Mouse (Mus musculus) embryonic facial prominence, embryonic 14.5 days (tissue): Measurements from ENCODE around the gene Qser1. TPM values are rescaled to one million over a fixed set of nuclear protein-coding genes. Genes with fewer than 3 reads are reported as not detected.

Experiments
- ATAC-seq: fragments of 200-750 bp; cut with Nextera tagmentation; 2 replicates; pipeline ENCODE4 v1.8.0; 2017; ENCODE audit warnings: low read depth, moderate number of reproducible peaks, moderate TSS enrichment
- DNase-seq: peaks from one replicate; pipeline ENCODE4 v3.0.0-alpha.2; 2015; ENCODE audit warnings: low spot score
- H3K27ac ChIP-seq: fragments of 300-500 bp; sonication (generic); replicated peaks from 2 replicates; pipeline ENCODE4 v1.5.1; 2014; ENCODE audit warnings: low read depth, mild to moderate bottlenecking, low read length, moderate library complexity
- H3K27me3 ChIP-seq: fragments of 300-500 bp; sonication (generic); replicated peaks from 2 replicates; pipeline ENCODE4 v1.6.1; 2014; ENCODE audit warnings: low read length; ENCODE audit not compliant: control insufficient read depth, insufficient read depth
- H3K36me3 ChIP-seq: fragments of 300-500 bp; sonication (generic); 2 replicates; pipeline ENCODE4 v1.6.1; 2014; ENCODE audit warnings: low read length, mixed read lengths; ENCODE audit not compliant: control insufficient read depth, insufficient read depth
- H3K4me1 ChIP-seq: fragments of 300-500 bp; sonication (generic); 2 replicates; pipeline ENCODE4 v1.6.1; 2014; ENCODE audit warnings: antibody characterized with exemption, low read length; ENCODE audit not compliant: control insufficient read depth, insufficient read depth
- H3K4me2 ChIP-seq: fragments of 300-500 bp; sonication (generic); 2 replicates; pipeline ENCODE4 v1.6.1; 2014; ENCODE audit warnings: low read depth, mild to moderate bottlenecking, low read length, moderate library complexity, mixed read lengths
- H3K4me3 ChIP-seq: fragments of 300-500 bp; sonication (generic); 2 replicates; pipeline ENCODE4 v1.5.1; 2014; ENCODE audit warnings: low read depth, mild to moderate bottlenecking, low read length
- H3K9ac ChIP-seq: fragments of 300-500 bp; sonication (generic); 2 replicates; pipeline ENCODE4 v1.6.1; 2014; ENCODE audit warnings: low read depth, mild to moderate bottlenecking, low read length, moderate library complexity, mixed read lengths
- H3K9me3 ChIP-seq: fragments of 300-500 bp; sonication (generic); 2 replicates; pipeline ENCODE4 v1.6.1; 2016; ENCODE audit warnings: low read length; ENCODE audit not compliant: control insufficient read depth
- WGBS: fragments of 180-500 bp; shearing (Covaris S2); extraction: QIAGEN DNeasy Blood & Tissue Kit; methylation state at CpG from one replicate; pipeline ENCODE4 v1.1.7; 2014; 5-methylcytosine and 5-hydroxymethylcytosine counted together
- polyA plus RNA-seq: library from polyadenylated mRNA; unstranded; fragments of >200 nt; fragmentation: Nextera tagmentation; extraction: Ambion mirVana; gene quantifications from 2 replicates; pipeline ENCODE4 v1.2.1, GENCODE M21; 2014

Gene Qser1
- polyA plus RNA-seq, 1 experiment from 2014 or later: 15.6 TPM

GRCm38 (mm10) chr2:104732562-104733256, 83.9 kb downstream of the Qser1 start:
- DNase-seq: no peak
- Histone ChIP-seq H3K9ac (no peak overlapping the region), H3K4me3 (no peak overlapping the region), H3K4me2 (no peak overlapping the region), H3K9me3 (no peaks in the 10 kb centered on the region), H3K36me3 (no peaks in the 10 kb centered on the region), H3K4me1 (no peaks in the 10 kb centered on the region), H3K27me3 (no peaks in the 10 kb centered on the region), H3K27ac (no peak overlapping the region)
- WGBS: 72% methylated on average over 7 of the region's 7 CpGs
- ATAC-seq: no peak

- 69% methylated on average over 9 of the region's 9 CpGs for WGBS
- peak; percentile 24 for DNase-seq
Measured at GRCm38 (mm10) chr2:104732033-104732444, 84.5 kb downstream of the Qser1 start.

GRCm38 (mm10) chr2:104727369-104727768, 89.2 kb downstream of the Qser1 start:
- ATAC-seq: no peak
- H3K36me3 ChIP-seq: no peaks in the 10 kb centered on the region
- H3K4me2 ChIP-seq: no peak overlapping the region
- 55% methylated on average over 1 of the region's 1 CpGs for WGBS
- H3K9me3 ChIP-seq: no peaks in the 10 kb centered on the region
- H3K27me3 ChIP-seq: no peaks in the 10 kb centered on the region
- no peak for DNase-seq
- H3K27ac ChIP-seq: no peak overlapping the region
- H3K9ac ChIP-seq: no peak overlapping the region
- H3K4me1 ChIP-seq: no peaks in the 10 kb centered on the region
- no peak overlapping the region for H3K4me3 ChIP-seq

More at GRCm38 (mm10) chr2:104732033-104732444, 84.5 kb downstream of the Qser1 start:
- no peak overlapping the region for H3K4me3 ChIP-seq
- H3K4me2 ChIP-seq: no peak overlapping the region
- no peak overlapping the region for H3K9ac ChIP-seq
- H3K9me3 ChIP-seq: no peaks in the 10 kb centered on the region
- no peak overlapping the region for H3K27ac ChIP-seq
- H3K27me3 ChIP-seq: no peaks in the 10 kb centered on the region
- H3K36me3 ChIP-seq: no peaks in the 10 kb centered on the region
- ATAC-seq: no peak
- H3K4me1 ChIP-seq: no peaks in the 10 kb centered on the region

GRCm38 (mm10) chr2:104722021-104722420, 94.5 kb downstream of the Qser1 start:
- no peak for DNase-seq
- 86% methylated on average over 3 of the region's 3 CpGs for WGBS
- H3K4me3 ChIP-seq: no peak overlapping the region
- H3K4me1 ChIP-seq: no peaks in the 10 kb centered on the region
- no peak overlapping the region for H3K9ac ChIP-seq
- ATAC-seq: no peak
- H3K36me3 ChIP-seq: no peaks in the 10 kb centered on the region
- no peaks in the 10 kb centered on the region for H3K27me3 ChIP-seq
- no peaks in the 10 kb centered on the region for H3K9me3 ChIP-seq
- no peak overlapping the region for H3K4me2 ChIP-seq
- no peak overlapping the region for H3K27ac ChIP-seq

- Histone ChIP-seq H3K9ac (no peak overlapping the region), H3K27me3 (no peaks in the 10 kb centered on the region), H3K9me3 (no peaks in the 10 kb centered on the region), H3K4me3 (no peak overlapping the region), H3K36me3 (no peaks in the 10 kb centered on the region), H3K4me1 (no peaks in the 10 kb centered on the region), H3K4me2 (no peak overlapping the region), H3K27ac (no peak overlapping the region)
- DNase-seq (no peak), ATAC-seq (no peak)
- WGBS: 83% methylated on average over 4 of the region's 4 CpGs
Measured at GRCm38 (mm10) chr2:104717827-104718226, 98.7 kb downstream of the Qser1 start.

GRCm38 (mm10) chr2:104717231-104717735, 99.3 kb downstream of the Qser1 start:
- H3K9me3 ChIP-seq: no peaks in the 10 kb centered on the region
- no peak overlapping the region for H3K27ac ChIP-seq
- no peak overlapping the region for H3K4me2 ChIP-seq
- WGBS: 79% methylated on average over 2 of the region's 2 CpGs
- H3K4me3 ChIP-seq: no peak overlapping the region
- H3K4me1 ChIP-seq: no peaks in the 10 kb centered on the region
- H3K9ac ChIP-seq: no peak overlapping the region
- ATAC-seq (no peak), DNase-seq (no peak)
- H3K27me3 ChIP-seq: no peaks in the 10 kb centered on the region
- H3K36me3 ChIP-seq: no peaks in the 10 kb centered on the region

GRCm38 (mm10) chr2:104716279-104716678, 100.3 kb downstream of the Qser1 start, which contains the start of gene Pin1rt1:
TSS of gene Pin1rt1 (minus strand) at chr2:104716379.
- H3K9me3 ChIP-seq: no peaks in the 10 kb centered on the region
- DNase-seq (no peak), ATAC-seq (no peak)
- H3K4me2 ChIP-seq: no peak within 1 kb of the TSS
- H3K36me3 ChIP-seq: no peaks in the 10 kb centered on the region
- no peaks in the 10 kb centered on the region for H3K27me3 ChIP-seq
- no peak within 1 kb of the TSS for H3K27ac ChIP-seq
- no peak within 1 kb of the TSS for H3K9ac ChIP-seq
- no peaks in the 10 kb centered on the region for H3K4me1 ChIP-seq
- no peak within 1 kb of the TSS for H3K4me3 ChIP-seq
- 84% methylated on average over 4 of the region's 4 CpGs for WGBS

GRCm38 (mm10) chr2:104714254-104714691, 102.3 kb downstream of the Qser1 start:
- Histone ChIP-seq H3K9me3 (no peaks in the 10 kb centered on the region), H3K36me3 (no peaks in the 10 kb centered on the region), H3K4me3 (no peak overlapping the region), H3K4me1 (peaks cover 12% of the 10 kb centered on the region; the same call in 1 of the 2 replicates), H3K9ac (no peak overlapping the region), H3K4me2 (no peak overlapping the region), H3K27me3 (no peaks in the 10 kb centered on the region), H3K27ac (no peak overlapping the region)
- ATAC-seq (no peak), DNase-seq (no peak)
- WGBS: 41% methylated on average over 15 of the region's 15 CpGs

GRCm38 (mm10) chr2:104712486-104712809, 104.1 kb downstream of the Qser1 start:
- Histone ChIP-seq H3K36me3 (no peaks in the 10 kb centered on the region; the same call in 1 of the 2 replicates), H3K9ac (peak overlapping the region; percentile 85), H3K27me3 (no peaks in the 10 kb centered on the region), H3K27ac (peak overlapping the region; percentile 91), H3K9me3 (no peaks in the 10 kb centered on the region), H3K4me3 (peak overlapping the region; percentile 76), H3K4me1 (peaks cover 12% of the 10 kb centered on the region; the same call in 1 of the 2 replicates), H3K4me2 (peak overlapping the region; percentile 66)
- no peak for DNase-seq
- peak; percentile 3; the same call in 1 of the 2 replicates for ATAC-seq
- whole genome bisulfite sequencing: under 1% methylated on average over 7 of the region's 7 CpGs
